Mouse (Mus musculus): Measurements from ENCODE around the gene Dnajc25.
A peak's percentile ranks its signal among the peaks of the same experiment; 100 is the strongest.

Gene Dnajc25

DNA sequence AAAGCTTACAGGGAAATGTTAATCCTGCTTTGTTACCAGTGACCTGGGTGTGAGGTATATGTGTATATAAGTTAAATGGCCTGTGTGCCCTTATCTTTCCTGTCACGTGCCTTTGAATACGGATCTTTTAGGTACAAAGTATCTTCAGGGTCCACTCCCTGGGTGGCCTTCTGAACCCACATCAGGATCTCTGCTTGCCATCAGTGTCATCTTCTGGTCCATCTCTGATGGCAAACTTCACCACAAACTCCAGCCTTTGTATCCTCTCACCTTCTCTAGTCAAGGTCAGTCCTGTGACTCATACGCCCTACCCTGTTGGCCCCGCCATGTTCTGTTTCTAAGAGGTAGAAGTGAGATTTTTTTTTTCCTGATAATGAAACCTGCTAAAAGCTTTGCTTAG lies at the start of gene Dnajc25:
Gene Dnajc25 (plus strand): TSS at position 301 of the 400 bp plus-strand sequence.
- DNase-seq (ENCODE audit: low spot score in 2 of 2), result no peak

- DNase-seq (ENCODE audit: low spot score in 2 of 2), result no peak
Observed at GRCm38 (mm10) chr4:58948391-58948790, 46.5 kb upstream of the Dnajc25 start.

DNA sequence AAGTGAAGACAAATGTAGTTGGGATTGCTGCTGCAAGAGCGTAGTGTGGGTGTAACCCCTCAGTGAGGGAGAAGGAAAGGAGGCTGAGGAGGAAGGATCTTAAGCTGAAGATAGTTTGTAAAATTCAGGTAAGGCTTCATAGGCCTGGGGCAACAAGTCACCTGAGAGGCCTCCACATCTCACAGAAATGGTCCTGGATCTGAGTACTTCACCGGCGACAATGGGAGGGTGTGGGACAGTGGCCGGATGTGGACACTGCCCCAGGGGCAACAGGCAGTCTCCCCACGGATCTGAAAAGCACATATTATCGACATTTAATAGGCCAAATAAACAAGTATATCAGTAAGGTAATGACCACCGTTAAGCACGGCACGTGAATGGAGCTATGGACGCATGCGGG lies 42.2 kb upstream of the Dnajc25 start:
- no peak for DNase-seq (ENCODE audit: low spot score in 2 of 2)

DNA sequence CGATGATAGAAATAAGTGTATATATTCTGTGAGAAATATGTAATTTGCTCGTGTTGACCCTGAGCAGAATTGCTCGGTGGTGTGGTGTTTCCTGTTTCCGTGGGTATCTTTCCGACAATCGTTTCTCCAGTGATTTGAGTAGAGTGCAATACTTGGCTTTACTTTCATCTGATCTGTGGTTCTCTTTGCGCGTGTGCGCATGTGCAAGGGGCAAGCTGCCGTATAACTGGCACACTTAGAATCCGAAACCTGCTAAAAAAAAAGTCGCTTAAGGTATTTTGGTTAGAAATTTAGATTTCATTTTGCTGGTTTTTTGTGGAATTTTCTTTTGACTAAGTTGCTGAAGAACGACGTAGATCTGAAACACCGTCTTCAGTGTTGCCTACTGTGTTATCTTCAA lies 33.1 kb upstream of the Dnajc25 start:
- no peak for DNase-seq (ENCODE audit: low spot score in 2 of 2)

DNA sequence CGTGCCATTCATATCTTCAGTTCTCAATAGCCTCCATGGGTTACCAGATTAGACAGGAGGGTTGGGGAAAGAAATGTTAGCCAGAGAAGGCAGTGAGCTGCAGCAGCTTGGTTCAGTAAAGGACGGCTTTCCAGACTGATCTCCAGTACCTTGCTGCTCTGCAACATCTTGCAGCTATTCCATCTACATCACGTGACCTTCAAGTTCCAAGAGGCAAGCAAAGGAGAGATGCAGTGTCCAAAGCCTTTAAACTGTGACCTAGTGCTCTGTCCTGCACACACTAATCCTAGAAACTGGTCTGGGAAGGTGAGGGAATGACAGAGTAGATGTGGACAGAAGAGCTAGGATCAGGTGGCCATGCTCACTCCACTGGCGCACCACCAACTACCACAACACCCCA lies 31.6 kb upstream of the Dnajc25 start:
- no peak for DNase-seq (ENCODE audit: low spot score in 2 of 2)

DNA sequence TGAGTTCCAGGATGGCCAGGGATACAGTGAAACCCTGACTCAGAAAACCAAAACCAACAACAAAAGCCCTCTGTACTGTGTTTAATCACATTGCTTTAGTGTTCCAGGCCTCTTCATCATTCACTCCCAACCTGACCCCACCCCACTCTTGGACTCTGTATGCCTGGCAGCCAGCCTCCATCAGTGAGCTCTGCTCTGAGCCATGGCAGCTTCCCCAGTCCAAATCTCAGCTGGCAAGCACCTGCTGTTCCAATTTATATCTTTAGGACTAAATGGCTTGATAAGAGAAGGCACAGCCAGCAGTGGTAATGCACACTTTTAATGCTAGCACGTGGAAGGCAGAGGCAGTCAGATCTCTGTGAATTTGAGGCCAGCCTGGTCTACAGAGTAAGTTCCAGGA lies 29.7 kb upstream of the Dnajc25 start:
- DNase-seq (ENCODE audit: low spot score in 2 of 2), result no peak

GRCm38 (mm10) chr4:58970678-58971077 lies 24.2 kb upstream of the Dnajc25 start:
- no peak for DNase-seq (ENCODE audit: low spot score in 2 of 2)

GRCm38 (mm10) chr4:58975711-58976110 lies 19.2 kb upstream of the Dnajc25 start:
- no peak for DNase-seq (ENCODE audit: low spot score in 2 of 2)

DNA sequence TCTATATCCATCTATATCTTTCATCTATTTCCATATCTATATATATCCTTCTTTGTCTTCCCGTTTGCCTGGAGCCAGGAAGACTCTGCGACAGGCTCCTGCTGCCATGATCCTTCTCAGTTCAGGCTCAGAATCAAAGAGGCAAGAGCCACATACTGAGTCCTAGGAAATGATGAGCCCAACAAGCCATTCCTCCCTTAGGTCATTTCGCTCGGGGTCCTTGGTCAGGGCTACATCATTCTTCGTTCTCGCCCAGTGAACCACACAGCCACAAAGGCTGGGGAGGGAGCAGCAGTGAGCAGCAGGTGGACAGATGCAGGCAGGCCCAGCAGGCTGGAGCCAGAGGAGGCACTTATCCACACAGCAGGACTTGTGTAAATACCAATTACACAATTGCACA lies 13.4 kb upstream of the Dnajc25 start:
- DNase-seq (ENCODE audit: low spot score in 2 of 2), result no peak

DNA sequence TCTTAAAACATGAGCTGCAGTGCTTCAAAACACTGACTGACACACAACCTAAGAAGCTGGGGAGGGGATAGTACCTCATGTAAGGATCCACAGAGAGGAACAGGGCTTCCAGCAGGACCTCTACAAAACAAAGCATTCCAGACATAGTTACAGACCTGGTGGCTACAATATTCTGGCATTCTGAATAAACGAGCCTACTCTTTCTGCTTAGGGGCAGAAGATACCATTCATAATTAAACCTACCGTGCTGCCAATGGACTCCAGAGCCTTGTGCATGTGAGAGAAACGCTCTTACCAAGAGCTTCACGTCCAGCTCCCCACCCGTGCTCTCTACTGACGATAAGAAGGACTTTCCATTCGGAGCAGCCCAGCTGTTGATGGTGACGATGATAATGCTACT lies 12.1 kb upstream of the Dnajc25 start:
- DNase-seq (ENCODE audit: low spot score in 2 of 2), result no peak

DNA sequence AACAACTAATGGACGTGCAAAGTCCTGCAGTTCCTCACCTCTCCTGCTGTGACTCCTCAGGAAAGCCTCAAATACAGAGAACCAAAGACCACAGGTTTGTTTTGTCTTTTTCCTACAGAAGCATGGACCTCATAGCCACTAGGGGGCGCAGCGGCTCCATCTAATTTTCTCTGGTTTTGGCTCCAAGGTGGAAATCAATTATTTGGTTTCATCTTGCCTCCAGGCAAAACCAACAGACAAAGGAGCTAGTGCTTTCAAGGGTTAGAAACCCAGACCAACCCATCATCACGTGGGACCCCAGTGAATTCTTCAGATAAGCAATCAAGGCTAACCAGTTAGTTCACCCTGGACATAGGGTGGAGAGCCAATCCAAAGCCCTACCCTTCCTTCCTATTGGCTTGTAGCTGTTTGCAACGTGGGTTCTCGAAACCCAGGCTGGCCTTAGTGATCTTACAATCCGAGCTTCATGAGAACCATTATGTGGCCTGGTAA lies 9.7 kb upstream of the Dnajc25 start:
- peak in 1 of 2 experiments; percentile 80 for DNase-seq (ENCODE audit: low spot score in 2 of 2)

GRCm38 (mm10) chr4:58986540-58987190 lies 8.2 kb upstream of the Dnajc25 start, which contains the start of gene Ptgr1:
Gene Ptgr1, minus strand, starts transcription at chr4:58987119.
- peak in 1 of 2 experiments; percentile 73 for DNase-seq (ENCODE audit: low spot score in 2 of 2)

- no peak for DNase-seq (ENCODE audit: low spot score in 2 of 2)
Observed at GRCm38 (mm10) chr4:58989303-58989898, 5.5 kb upstream of the Dnajc25 start.

DNA sequence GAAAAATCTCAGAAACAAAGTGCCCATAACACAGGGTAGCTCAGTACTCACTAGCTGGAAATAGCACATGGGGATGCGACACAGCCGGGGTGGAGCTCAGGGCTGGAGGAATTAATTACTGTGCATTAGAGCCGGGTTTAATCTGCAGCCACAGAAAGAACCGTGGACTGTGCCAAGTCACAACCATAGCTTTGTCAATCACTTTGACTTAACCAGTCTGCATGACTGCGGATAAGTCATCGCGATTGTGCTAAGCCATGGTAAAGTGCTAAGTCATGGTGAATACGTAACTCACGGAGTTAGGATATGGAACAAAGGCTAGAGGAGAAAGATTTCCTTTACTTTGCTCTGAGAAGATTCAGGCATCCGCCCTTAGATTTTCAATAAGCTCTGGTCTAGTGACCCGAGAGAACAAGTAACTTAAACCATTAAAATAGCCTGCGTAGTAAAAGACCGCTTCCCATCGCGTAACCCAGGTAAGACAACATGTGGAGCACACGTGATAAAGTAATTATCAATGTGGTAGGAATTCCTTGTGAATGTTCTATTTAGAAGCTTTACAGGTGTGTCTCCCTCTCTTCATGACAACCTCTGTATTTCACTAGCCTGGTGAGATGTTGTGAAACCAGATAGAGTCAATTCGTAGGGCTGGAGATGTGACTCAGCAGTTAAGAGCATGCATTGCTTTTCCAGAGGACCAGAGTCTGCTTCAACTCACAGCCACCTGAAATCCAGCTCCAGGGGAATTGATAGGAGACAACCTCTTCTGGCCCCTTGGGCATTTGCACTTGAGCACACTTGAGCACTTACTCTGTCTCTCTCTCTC lies 4.0 kb upstream of the Dnajc25 start:
- no peak for DNase-seq (ENCODE audit: low spot score in 2 of 2)

DNA sequence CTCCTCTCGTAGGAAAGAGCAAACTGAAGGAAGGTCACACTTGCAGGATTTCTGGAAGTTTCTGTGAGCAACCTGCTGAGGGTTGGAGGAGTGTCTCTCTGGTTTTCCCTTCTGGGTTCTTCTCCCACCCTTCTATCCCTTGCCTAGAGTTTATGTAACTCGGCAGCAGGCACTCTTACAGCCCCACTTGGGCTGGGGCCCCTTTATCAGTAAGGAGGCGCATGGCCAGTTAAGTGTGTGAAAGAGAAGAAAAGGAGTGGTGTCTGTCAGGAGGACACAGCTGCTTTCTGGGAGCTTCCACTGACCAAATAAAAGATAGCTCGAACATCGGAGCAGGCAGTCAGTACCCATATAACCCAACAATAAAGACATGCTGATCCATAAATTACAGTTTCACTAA lies 2.7 kb upstream of the Dnajc25 start:
- DNase-seq (ENCODE audit: low spot score in 2 of 2), result no peak

DNA sequence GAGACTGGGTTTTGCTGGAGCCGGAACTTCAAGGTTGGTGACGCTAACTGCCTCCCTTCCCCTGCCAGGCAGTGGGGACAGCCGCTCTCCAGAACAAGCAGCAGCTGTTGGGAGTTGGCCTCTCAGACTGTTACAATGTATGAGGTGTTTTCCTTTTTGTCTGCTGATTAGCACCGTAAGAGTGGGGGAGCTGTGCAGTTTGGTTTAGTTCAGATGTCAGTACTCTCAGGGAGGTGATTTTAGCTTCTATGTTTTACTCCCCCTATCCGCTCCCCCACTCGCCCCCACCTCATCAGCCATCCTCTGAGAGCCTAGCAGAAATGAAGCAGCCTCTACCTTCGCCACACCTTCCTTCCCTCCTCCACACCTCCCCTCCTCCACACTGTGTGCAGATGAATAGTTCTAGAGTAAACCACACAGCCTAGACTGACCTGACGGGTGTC lies 410 bp downstream of the Dnajc25 start:
- no peak for DNase-seq (ENCODE audit: low spot score in 2 of 2)

DNA sequence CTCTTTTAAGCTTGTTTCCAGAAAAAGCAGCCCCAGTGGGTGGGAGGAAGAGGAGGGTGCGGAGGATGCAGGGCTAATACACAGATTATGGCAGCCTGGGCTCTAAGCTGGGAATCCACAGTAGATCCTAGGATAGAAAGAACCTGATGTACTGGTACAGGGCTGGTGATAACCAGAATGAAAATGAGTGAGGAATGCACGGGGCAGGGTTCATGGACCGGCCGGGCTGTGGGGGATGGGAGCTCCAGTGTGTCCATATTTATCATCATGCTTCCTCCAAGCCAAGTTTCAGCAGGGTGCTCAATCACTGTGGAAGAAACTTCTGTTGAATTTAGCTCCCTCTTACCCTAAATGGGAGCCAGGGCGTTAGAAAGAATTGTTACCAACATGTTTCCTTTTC lies 2.2 kb downstream of the Dnajc25 start:
- no peak for DNase-seq (ENCODE audit: low spot score in 2 of 2)

- no peak for DNase-seq (ENCODE audit: low spot score in 2 of 2)
Observed at GRCm38 (mm10) chr4:58998688-58999087, 3.8 kb downstream of the Dnajc25 start.

DNA sequence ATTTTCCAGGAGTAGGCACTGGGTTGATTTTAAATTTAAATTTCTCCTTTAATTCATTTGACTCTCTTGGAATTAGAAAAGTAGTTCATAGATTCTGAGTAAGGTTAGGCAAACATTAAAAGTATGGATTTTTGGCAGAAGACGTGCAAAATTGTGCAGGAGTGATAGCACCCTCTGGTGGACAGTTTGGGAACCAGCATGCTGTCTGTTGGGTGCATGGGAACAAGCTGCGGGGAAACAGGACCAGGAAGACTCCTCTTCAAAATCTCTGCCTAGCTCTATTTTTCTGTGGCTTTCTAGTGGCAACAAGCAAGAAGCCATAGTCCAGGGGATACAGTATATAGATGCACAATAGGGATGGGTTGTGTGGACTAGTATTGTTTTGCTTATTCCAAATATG lies 4.8 kb downstream of the Dnajc25 start:
- peak in 1 of 2 experiments; percentile 85 for DNase-seq (ENCODE audit: low spot score in 2 of 2)

DNA sequence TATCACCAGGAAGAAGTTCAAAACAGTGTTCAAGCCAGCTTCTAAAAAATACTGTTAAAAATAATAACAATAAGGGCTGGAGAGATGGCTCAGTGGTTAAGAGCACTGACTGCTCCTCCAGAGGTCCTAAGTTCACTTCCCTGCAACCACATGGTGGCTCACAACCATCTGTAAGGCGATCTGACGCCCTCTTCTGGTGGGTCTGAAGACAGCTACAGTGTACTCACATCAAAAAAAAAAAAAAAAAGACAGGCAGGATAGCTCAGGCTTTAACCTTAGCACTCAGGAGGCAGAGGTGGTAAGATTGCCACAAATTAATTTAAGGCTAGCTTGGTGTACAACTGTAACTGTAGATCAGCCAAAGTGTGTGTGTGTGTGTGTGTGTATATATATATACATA lies 5.8 kb downstream of the Dnajc25 start:
- DNase-seq (ENCODE audit: low spot score in 2 of 2), result no peak

- peak; percentile 71 to 88 for DNase-seq (ENCODE audit: low spot score in 2 of 2)
Observed at GRCm38 (mm10) chr4:59002948-59003805, 8.3 kb downstream of the Dnajc25 start, which contains the start of gene Gm20503. Gene Gm20503, plus strand, starts transcription at chr4:59003210.

GRCm38 (mm10) chr4:59003806-59004200 lies 8.9 kb downstream of the Dnajc25 start:
- no peak for DNase-seq (ENCODE audit: low spot score in 2 of 2)

Data from left cerebral cortex, adult 9 months (tissue).